ENCODE assay signal across 14 mouse cellular contexts in genomic region chr5:105602585-105602984, GRCm38 (mm10).
DNase-seq lines count a peak whose midpoint lies in the region; TF ChIP-seq lines count a peak whose summit lies in the region.
"Had no signal": no experiment of that assay in that cellular context is flagged by ENCODE, and none has a peak within 500 bp of the region (broad histone marks: within the 10 kb centered on the region; RNA-seq: fewer than 3 reads in every experiment).

No protein-coding gene starts in this region.

- no peak for TF ChIP-seq CTCF in gastrocnemius, adult 2 months (IDR thresholded peaks at IDR 0.05)

- H3K27ac ChIP-seq in gastrocnemius, adult 2 months: peak overlapping the region; percentile 51
- H3K27ac ChIP-seq: embryonic facial prominence, embryonic 10.5 days; forebrain, embryonic 13.5 days; limb, embryonic 12.5 days had no signal

- intact Hi-C loops in gastrocnemius, adult 2 months (cut with DNase I): loop anchor here (2.0 kb wide), 1 partner anchor 20 kb away; no protein-coding TSS in a partner anchor
- intact Hi-C loops in gastrocnemius, postnatal 36 days (cut with DNase I): no loop called here
- intact Hi-C loops in heart, postnatal 10 days (cut with DNase I): no loop called here

- DNase-seq in gastrocnemius, adult 2 months: no peak
- no peak for DNase-seq in gastrocnemius, postnatal 36 days
- peak; percentile 19 for DNase-seq in ovary, adult 18-20 months (ENCODE audit: low spot score)
- DNase-seq in ovary, postnatal 10 days (ENCODE audit: low spot score): no peak
- peak; percentile 62 to 69 for DNase-seq in heart, postnatal 10 days
- no peak for DNase-seq in retina, embryonic 14.5 days (ENCODE audit: low spot score)
- no peak for DNase-seq in urinary bladder, adult 18-20 months (ENCODE audit: low spot score in 2 of 2)
- DNase-seq: cerebellum, adult 18-20 months; gastrocnemius, postnatal 25 days; layer of hippocampus, adult 9-11 months; lung, adult 2 months had no signal

- no peak overlapping the region for H3K4me3 ChIP-seq in gastrocnemius, adult 2 months
- H3K4me3 ChIP-seq: embryonic facial prominence, embryonic 10.5 days; forebrain, embryonic 13.5 days; limb, embryonic 12.5 days had no signal

Comparison
In these comparisons a context has a peak if more than half of its experiments do, and no peak if none do; other contexts are left out.
1. DNase-seq: peak in ovary, adult 18-20 months (single experiment) and heart, postnatal 10 days (2 of 2); none in gastrocnemius, adult 2 months (single experiment), gastrocnemius, postnatal 36 days (0 of 2), ovary, postnatal 10 days (single experiment), retina, embryonic 14.5 days (single experiment) and urinary bladder, adult 18-20 months (0 of 2).